Mouse (Mus musculus) granulocyte monocyte progenitor cell, adult 5-6 weeks (primary cell): ENCODE data around the gene Adig. TPM values are rescaled to one million over a fixed set of nuclear protein-coding genes. Genes with fewer than 3 reads are reported as not detected.
A peak's percentile ranks its signal among the peaks of the same experiment; 100 is the strongest.

Experiments
- ATAC-seq: replicated peaks from 2 replicates; pipeline ENCODE4 v1.8.0; 2016; ENCODE audit warnings: mild to moderate bottlenecking, moderate TSS enrichment, inconsistent platforms; ENCODE audit not compliant: poor library complexity, severe bottlenecking
- total RNA-seq, 2 experiments: library from RNA; stranded (forward) in 1 of 2; stranded (reverse) in 1 of 2; fragments of 200-712, 200-1000 nt in 1 of 2; fragments of >200 nt in 1 of 2; fragmentation: Nextera tagmentation in 1 of 2; gene quantifications; 2 replicates each; pipeline ENCODE4 v1.2.3; 2014 to 2017

The Adig gene
- total RNA-seq (2014; fragmentation: Nextera tagmentation) (not detected in 2 replicates), total RNA-seq (2017) (not detected in 2 replicates)

DNA sequence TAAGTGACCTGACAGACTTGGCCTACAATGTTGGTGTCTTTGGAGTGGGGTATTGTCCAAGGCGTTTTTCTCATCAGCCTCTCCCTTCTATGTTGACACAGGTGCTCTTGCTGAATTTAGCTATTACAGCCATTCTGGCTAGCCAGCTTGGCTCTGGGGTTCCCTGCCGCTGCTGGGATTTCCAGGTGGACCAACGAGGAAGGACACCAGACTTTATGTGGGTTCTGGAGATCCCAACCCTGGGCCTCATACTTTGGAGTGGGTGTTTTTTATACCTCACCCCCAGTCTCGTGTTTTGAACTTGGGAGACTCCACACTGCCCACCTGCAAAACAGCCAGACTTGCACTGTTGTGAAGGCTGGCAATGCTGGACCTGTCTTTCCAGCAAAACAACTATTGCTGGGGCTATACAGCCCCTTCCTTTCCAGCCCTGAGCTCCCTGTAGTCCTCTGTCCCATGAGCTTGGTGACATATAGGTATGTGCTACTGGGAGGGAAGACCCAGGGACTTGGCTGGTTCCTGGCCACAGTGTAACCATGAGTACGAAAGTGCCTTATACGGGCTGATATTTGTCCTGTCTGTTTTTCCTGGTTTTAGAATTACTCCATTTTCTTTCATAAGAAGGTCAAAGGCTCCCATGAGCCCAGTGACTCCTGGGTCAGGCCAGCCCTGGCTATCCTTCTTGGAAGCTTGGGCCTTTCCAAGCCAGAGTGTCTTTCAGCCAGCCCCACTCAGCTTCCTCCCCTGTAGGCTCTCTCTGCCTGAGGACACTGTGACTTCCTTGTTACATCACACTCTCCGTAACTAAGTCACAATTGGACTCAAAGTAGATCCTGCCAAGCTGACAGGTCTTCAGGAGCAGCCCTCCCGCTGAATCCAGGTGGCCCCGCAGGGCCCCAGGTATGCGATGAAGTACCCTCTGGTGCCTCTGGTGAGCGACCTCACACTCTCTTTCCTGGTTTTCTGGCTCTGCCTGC lies at the start of gene Adig:
Adig (plus strand) TSS at position 777 of the 977 bp plus-strand sequence.
- no peak for ATAC-seq

DNA sequence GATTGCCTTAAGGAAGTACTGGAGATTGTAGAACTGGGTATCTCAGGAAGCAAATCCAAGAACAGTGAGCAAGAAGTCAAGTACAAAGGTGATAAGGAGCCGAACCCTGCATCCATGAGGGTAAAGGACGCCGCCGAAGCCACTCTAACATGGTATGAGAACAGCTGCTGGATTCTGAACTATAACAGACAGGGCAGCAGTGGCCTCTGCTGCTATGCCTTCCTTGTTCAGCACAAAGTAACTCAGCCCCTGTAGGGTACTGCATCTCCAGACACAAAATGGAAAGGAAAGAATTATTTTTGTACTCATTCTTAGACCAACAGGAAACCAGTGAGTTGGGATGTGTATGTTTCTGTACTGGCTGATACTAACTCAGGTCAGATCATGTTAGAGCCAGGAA lies 46.0 kb upstream of the Adig start:
- no peak for ATAC-seq

DNA sequence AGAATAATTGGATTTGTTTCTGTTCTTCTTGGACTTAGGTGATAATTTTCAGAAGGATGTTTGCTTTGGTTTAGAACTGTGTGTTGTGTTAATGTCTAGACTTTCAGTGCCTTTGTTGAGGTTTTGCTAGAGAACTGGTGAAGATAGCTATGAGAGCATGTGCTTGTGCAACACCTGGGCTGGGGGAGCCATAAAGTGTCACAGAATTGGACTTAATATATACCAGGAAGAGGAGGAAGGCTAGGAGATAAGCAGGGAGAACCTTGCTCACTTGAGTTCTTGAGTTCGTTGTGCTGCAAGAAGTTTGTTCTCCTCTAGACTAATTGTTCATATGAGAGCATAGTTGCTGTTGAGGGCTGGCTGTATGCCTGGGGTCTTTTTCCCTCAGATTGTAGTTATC lies 44.8 kb upstream of the Adig start:
- no peak for ATAC-seq

DNA sequence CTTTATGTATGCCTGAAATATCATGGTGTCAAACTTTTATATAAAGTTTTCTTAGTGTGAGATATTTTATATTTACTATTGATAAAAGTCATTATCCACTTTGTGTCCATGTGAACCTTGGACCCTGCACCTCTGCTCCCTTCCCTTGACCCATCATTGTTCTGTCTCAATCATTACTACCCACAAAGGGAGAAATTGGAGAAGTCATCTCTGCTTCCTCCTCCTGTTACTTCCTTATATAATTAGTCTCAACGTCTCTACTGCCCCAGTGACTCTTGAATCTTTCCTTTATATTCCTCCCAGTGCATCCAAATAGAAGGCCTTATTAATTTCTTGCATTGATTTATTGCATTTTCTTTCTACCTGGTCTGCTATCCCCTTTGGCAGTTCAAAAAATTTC lies 40.0 kb upstream of the Adig start:
- ATAC-seq = peak; percentile 40; the same call in 1 of the 2 replicates

DNA sequence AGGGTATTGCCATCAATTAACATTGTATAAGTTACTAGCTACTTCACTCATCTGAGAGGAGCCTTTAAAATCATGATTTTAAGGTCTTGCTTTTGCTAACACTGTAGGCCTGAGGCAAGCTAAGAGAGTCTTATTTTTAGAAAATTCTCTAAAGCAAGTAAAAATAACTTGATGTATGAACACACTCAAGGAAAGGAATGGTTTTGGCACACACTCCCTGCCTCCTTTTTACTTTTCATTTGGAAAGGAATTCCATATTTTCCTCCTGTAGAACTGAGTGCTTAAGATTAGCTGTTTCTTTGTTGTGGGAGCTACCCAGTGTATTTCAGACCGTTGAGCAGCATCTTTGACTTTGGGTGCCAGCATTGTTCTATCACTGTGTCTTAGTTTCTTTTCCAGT lies 28.3 kb upstream of the Adig start:
- no peak for ATAC-seq

DNA sequence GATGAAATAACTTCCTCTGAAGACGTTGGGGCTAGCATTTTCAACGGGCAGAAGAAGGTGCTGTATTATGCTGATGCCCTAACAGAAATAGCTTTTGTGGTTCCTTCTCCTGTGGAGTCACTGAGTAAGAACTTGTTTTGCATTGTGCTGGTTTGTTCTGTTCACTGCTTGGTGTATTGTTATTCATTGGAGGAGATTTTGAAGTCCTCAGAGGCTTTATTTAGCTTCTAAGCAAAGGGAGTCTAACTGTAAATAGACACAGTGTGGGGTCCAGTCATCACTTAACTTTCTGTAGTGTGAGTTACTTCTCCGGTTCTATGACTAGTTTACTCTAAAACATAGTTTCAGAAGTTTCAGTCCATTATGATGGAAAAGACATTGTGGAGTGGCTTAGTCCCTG lies 24.8 kb upstream of the Adig start:
- ATAC-seq = no peak

DNA sequence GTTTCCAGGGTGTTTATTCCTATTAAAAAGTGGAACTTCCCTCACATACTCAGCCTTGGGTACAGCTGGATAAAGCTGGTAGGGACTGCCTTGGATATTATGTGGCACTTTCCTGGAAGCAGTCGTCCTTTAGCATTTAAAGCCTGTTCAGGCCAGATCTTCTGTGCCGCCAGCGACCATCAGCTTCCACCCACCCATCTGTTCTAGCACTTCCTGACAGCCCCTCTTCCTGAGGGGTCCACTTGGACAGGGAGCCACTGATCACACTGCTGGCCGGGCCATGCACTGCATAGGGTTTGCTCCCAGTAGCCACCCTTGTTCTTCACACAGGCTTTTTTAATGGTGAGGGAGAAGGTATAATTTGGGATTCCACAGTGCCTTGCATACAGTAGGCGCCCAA lies 4.0 kb upstream of the Adig start:
- ATAC-seq = no peak

DNA sequence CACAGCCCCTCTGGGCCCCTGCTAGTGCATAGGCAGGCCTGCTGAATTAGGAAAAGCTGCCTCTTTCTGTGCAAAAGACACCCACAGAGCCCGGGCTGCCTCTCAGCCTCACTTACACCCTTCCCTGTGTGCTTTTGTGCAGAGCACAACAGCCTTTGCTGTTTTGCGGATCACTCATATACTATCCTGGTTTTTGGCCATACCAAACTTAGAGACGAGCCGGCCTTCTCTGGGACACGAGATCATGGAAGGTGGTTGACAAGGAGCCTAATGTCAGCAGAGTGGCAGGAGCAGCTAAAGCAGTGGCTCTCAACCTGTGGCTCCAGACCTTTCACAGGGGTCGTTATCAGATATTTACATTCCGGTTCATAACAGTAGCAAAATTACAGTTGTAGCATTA lies 814 bp downstream of the Adig start:
- ATAC-seq = no peak

DNA sequence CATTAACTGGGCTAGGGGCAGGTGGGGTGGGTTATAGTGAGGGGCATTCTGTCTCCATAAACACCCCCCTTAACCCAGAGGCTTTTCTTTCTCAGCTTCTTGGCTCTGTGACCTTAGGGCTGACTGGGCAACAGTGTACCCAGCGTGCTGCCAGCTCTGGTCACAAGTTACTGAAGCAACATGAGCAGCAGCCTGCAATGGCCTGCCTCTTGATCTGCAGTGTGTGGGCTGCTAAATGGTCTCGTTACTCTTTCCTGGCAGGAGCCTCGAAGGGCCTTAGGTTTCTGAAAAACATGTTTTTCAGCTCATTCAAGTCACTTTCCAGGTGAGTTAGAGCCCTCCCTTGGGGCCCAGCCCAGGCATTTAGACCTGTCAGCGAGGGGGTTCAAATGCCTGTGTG lies 1.3 kb downstream of the Adig start:
- no peak for ATAC-seq

DNA sequence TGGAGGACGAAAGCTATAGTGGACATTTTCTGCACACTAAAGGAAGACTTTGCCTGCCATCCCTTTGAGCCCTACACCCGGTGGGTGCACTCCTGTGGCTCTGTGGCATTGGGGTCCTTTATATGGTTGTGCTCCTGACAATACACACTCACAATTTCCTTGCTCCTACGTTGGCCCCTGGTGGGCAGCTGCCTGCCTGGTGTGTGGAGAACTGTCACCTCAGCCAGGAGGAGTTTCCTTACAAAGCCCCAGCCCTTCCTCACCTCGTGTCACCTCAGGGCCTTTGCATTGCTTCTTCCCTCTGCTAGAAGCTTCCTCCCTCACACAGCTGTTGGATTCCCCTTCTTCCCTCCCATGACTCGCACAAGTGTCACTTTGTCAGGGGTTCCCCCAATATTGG lies 4.1 kb downstream of the Adig start:
- ATAC-seq = no peak

DNA sequence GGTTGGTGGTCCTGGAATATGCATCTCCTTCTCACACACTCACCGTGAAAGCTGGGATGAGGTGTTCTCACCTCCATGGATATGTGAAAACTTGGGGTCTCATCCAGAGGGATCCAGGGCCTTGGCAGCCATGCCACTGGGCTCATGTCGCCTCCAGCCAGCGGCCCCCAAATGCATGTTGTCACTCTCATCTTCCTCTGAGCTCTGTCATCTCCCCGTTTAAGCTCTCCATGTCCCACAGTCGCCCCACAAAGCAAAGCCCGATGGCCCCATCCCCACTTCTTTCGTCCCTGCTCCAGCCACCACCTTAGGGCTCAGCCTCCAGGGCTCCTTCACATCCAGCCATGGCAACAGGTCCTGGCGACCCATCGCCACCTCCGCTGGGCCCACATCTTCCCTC lies 4.6 kb downstream of the Adig start:
- ATAC-seq = no peak

DNA sequence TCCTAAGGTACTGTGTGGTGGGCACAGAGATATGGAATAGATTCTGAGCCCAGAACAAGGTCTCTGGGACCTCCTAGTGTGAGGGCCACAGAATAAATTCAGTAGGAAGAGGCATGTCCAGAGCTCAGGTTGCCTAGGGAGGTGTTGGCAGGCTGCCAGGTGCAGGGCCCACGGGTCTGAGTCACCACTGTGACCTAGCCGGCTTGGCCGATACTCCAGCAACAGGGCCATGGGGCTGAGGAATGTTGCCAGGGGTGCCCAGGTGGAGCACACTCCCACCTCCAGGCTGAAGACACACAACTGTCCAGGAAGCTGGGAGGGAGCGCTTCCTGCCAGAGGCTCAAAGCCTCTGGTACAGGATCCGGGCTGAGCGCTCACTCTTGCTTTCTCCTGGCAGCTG lies 8.3 kb downstream of the Adig start:
- no peak for ATAC-seq

DNA sequence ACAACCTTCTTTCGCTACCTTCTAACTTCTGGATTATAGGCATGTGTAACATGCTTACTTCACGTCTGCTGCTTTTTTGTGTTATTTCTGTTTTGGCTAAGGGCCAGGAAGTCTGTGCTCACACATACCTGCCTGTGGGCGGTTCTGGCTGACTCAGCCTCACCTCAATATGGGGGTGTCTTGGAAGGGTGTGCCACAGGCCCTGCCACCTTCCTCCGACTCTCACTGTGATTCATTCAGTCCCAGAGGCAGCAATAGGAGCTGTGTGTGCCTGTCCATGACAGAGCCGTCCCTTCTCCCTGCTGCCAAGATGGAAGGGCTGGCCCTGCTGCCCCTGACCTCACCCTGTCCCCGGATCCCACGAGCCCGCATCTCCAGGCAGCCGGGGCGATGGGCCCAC lies 10.1 kb downstream of the Adig start, which contains the start of gene Arhgap40:
Arhgap40 (plus strand) TSS at position 269 of the 400 bp plus-strand sequence.
- ATAC-seq = no peak

DNA sequence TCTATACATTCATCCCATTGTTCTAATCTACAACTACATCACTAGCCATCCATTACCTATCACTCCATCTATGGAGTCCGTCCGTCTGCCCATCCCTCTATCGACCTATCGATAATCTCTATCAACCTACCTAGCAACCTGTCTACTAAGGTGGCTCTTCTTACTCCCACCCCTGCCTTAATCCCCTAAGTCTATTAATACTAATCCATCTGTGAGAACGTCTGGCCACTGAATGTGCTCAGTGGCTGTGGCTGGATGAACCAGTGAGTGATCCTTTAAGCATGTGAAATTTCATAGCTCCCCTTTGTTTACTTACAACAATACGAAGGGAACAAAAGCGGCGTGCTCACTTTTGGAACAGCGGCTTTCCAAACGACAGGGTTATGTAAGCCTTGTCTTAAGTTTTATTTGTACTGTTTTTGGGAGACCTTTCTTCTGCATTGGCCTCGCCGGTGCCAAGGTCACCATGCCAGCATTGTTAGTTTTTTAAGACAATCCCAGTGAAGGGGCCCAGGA lies 11.5 kb downstream of the Adig start:
- no peak for ATAC-seq

DNA sequence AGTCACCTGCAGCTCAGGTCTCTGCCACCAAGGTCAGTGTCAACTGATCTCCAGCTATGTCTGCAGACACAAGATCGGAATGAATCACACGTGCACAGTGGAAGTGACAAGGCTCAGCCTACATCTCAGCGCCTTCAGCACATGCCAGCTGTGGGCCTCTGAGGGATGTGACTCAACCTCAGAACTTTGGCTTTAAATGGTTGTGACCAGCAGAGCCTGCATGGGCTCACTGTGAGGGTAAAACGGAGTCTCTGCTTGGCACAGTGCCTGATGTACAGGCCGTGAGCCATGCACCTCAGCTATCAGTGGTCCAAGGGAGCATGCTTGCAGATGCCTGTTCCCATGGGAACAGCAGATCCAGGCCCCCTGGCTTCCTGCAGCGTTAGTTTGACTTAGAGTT lies 16.2 kb downstream of the Adig start:
- ATAC-seq = no peak

DNA sequence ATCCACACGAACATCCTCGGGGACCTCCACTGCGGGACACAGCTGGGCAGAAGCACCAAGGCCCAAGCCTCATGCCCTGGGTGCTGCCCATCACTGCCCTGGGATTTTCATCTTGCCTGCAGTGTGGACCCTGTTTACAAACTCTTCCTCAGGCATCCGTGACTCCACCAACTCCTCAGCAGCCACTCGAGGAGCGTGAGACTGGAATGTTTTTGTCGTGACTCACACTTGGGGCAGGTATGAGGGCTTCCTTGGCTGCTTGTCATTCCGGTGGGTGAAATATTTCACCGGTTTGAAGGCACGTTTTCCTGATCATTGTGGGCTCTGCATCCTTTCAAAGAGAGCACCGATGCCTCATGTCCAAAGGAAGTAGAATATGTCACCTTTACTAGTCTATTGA lies 16.7 kb downstream of the Adig start:
- ATAC-seq = no peak

DNA sequence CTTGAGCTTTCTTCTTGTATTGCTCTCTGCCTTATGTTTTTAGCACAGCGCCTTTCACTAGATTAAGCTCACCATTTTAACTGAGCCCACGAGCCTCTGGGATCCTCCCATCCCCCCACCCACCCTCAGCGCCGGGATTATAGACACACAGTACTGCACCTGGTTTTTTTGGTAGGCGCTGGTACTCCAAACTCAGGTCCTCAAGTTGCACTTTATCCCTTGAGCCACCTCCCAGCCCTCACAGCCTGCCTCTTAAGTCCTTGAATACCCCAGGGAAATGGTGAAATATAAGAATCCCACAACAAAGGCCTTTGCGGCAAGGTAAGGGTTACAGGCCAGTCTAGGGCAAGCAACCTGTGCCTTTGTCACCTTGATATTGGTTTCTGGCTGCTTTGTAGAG lies 17.4 kb downstream of the Adig start:
- ATAC-seq = no peak

DNA sequence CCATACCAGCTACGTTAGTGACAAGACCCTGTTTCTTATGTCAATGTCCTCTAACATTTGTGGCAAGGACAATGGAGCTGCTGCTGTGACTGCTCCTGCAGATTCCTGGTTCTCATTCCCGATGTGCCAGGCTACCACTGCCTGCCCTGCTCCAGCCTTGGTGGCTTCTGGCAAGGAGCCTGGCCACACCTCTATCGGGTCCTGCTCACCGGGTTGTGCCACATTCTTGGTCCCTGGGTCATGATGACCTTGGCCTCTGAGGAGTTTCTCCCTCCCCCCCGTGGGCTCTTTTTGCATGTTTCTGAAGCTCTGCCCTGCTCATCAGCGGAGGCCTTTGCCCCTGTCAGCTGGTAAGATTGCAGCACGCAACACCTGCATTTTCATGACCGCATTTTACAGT lies 20.6 kb downstream of the Adig start:
- no peak for ATAC-seq

DNA sequence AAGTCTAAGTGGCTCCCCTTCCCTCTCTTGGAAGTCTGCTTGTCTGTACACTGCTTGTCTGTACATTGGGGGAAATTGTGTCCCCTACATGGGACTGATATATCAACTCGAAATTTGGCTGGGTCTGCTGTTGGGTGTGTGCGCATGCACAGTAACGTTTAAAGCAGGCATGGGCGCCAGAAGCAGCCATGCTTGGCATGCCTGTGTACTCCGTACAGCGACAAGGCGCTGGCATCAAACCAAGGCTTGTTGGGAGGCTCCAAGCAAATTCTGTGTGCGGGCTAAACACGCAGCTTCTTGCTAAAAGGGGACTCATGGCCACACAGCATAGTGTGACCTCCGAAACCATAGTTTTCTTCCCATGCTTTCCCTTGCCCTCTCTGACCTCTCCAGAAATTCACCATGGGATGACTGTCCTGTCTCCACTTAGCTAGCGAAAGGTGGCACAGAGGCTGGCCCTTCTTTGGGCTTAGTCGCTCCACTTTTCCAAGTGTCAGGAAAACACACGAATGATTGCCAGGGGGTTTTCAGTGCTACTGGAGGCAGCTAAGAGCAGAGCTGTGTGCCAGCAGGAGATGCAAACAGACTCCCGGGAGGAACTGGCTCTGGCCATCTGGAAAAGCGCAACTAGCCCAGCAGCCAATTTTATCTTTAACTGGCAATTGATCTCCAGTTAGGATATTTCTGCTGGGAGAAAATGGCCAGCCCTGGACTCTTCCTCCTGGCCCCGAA lies 21.9 kb downstream of the Adig start:
- ATAC-seq = no peak

DNA sequence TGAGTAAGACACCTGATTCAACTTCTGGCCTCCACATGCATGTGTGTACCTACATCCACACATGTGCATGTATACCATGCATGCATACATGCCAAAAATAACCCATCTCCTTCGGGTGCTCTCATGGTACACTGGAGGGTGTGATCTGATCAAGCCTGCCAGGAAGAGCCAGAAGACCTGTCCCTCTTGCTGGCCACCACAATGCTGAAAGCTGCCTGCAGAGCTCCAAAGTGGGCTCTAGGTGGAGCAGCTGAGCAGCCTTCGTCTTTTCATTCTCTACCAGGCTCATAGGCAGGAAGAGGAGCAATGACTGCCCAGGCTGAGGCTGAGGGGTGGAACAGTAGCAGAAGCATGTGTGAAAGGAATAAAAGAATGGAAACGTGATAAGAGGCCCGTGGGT lies 31.7 kb downstream of the Adig start:
- ATAC-seq = peak; percentile 89

DNA sequence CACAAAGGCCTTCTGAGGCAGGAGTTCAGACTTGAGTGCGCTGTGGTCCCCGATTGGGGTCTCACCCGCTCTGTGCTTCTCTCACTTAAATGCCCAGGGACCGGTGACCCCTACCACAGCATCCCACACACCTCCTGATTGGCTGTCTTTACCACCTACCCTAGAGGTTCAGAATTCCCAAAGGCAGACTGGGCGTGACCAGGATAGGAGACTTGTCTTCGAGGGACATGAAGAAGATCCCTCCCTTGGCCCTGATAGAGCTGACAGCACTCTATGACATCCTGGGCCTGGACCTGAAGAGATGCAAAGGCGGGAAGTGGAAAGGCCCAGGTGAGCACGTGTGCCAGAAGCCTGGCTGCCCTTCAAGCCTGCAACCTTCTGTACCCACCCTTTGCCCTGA lies 32.1 kb downstream of the Adig start:
- ATAC-seq = no peak
